Mouse (Mus musculus) MEL (cell line): ENCODE data around the gene Btg2. TPM values are rescaled to one million over a fixed set of nuclear protein-coding genes. Genes with fewer than 3 reads are reported as not detected.

ENCODE experiments used
- DNase-seq: peaks from one replicate; pipeline ENCODE4 v3.0.0; 2011; ENCODE audit warnings: low read depth, low spot score
- H3K27ac ChIP-seq: 2 replicates; pipeline ENCODE4 v1.5.1; 2012; ENCODE audit warnings: low read depth, mild to moderate bottlenecking, control low read depth, low read length, moderate library complexity; ENCODE audit not compliant: control insufficient read depth
- H3K27me3 ChIP-seq, 2 experiments: fragments of 150-350 bp in 1 of 2; sonication (generic) in 1 of 2; 2 replicates each; pipeline ENCODE4 v1.6.1; 2012; ENCODE audit warnings: low read length in 2 of 2, mild to moderate bottlenecking in 2 of 2, improper control_type of control experiment in 1 of 2, moderate library complexity in 1 of 2; ENCODE audit not compliant: insufficient read depth in 2 of 2, control insufficient read depth in 1 of 2
- H3K36me3 ChIP-seq, 2 experiments: 2 replicates each; pipeline ENCODE4 v1.6.1; 2012 to 2014; ENCODE audit warnings: low read length in 2 of 2, improper control_type of control experiment in 1 of 2, inconsistent platforms in 1 of 2, mild to moderate bottlenecking in 1 of 2; ENCODE audit not compliant: insufficient read depth in 2 of 2, control insufficient read depth in 1 of 2
- H3K4me1 ChIP-seq, 2 experiments: fragments of 150-350 bp in 1 of 2; sonication (generic) in 1 of 2; 2 replicates each; pipeline ENCODE4 v1.6.1; 2012; ENCODE audit warnings: low read length in 2 of 2, improper control_type of control experiment in 1 of 2, mild to moderate bottlenecking in 1 of 2; ENCODE audit not compliant: insufficient read depth in 2 of 2, control insufficient read depth in 1 of 2
- H3K4me3 ChIP-seq, 2 experiments: fragments of 150-350 bp in 1 of 2; sonication (generic) in 1 of 2; 2 replicates each; pipeline ENCODE4 v1.5.1; 2012; ENCODE audit warnings: low read depth in 2 of 2, low read length in 2 of 2, mild to moderate bottlenecking in 2 of 2, moderate library complexity in 2 of 2, control low read depth in 1 of 2, improper control_type of control experiment in 1 of 2; ENCODE audit not compliant: control insufficient read depth in 1 of 2, insufficient read depth in 1 of 2
- H3K79me2 ChIP-seq: 2 replicates; pipeline ENCODE4 v1.6.1; 2012; ENCODE audit warnings: mild to moderate bottlenecking, low read length, moderate library complexity; ENCODE audit not compliant: control insufficient read depth, poor library complexity, insufficient read depth
- H3K9ac ChIP-seq: 2 replicates; pipeline ENCODE4 v1.6.1; 2012; ENCODE audit warnings: low read depth, mild to moderate bottlenecking, control low read depth, low read length, moderate library complexity; ENCODE audit not compliant: control insufficient read depth, poor library complexity, severe bottlenecking
- H3K9me3 ChIP-seq: fragments of 150-350 bp; sonication (generic); replicated peaks from 2 replicates; pipeline ENCODE4 v1.6.1; 2012; ENCODE audit warnings: mild to moderate bottlenecking, low read length, improper control_type of control experiment, moderate library complexity; ENCODE audit not compliant: insufficient read depth
- CHD1 ChIP-seq: IDR thresholded peaks from 2 replicates; pipeline ENCODE4 v1.6.1; 2012; ENCODE audit warnings: low read depth, mild to moderate bottlenecking, inconsistent platforms, low read length, improper control_type of control experiment
- CTCF ChIP-seq, 3 experiments: IDR thresholded peaks in 2 of 3; conservative IDR thresholded peaks in 1 of 3; 2 replicates each; pipeline ENCODE4 v1.5.1; 2011 to 2012; ENCODE audit warnings: low read length in 3 of 3, low read depth in 2 of 3, mild to moderate bottlenecking in 2 of 3, improper control_type of control experiment in 1 of 3, inconsistent platforms in 1 of 3, mixed read lengths in 1 of 3, moderate library complexity in 1 of 3; ENCODE audit not compliant: control insufficient read depth in 1 of 3, insufficient read depth in 1 of 3, poor library complexity in 1 of 3, severe bottlenecking in 1 of 3
- E2F4 ChIP-seq: IDR thresholded peaks from 2 replicates; pipeline ENCODE4 v1.6.1; 2011; ENCODE audit warnings: low read depth, low read length, improper control_type of control experiment, borderline replicate concordance
- ELF1 ChIP-seq: IDR thresholded peaks from 2 replicates; pipeline ENCODE4 v1.6.1; 2014; ENCODE audit warnings: low read depth, mild to moderate bottlenecking, inconsistent platforms, low read length, improper control_type of control experiment, moderate library complexity
- ETS1 ChIP-seq: IDR thresholded peaks from 2 replicates; pipeline ENCODE4 v1.6.1; 2012; ENCODE audit warnings: low read depth, mild to moderate bottlenecking, inconsistent platforms, low read length, improper control_type of control experiment, moderate library complexity
- GABPA ChIP-seq: IDR thresholded peaks from 2 replicates; pipeline ENCODE4 v1.6.1; 2012; ENCODE audit warnings: low read depth, mild to moderate bottlenecking, inconsistent platforms, low read length, improper control_type of control experiment, moderate library complexity
- GATA1 ChIP-seq: IDR thresholded peaks from 2 replicates; pipeline ENCODE4 v1.6.1; 2011; ENCODE audit warnings: low read depth, low read length, improper control_type of control experiment
- MAFK ChIP-seq: IDR thresholded peaks from 2 replicates; pipeline ENCODE4 v1.6.1; 2011; ENCODE audit warnings: low read depth, mild to moderate bottlenecking, low read length, improper control_type of control experiment, borderline replicate concordance
- MAX ChIP-seq: IDR thresholded peaks from 2 replicates; pipeline ENCODE4 v1.6.1; 2011; ENCODE audit warnings: low read length, improper control_type of control experiment
- MXI1 ChIP-seq: IDR thresholded peaks from 2 replicates; pipeline ENCODE4 v1.6.1; 2011; ENCODE audit warnings: mild to moderate bottlenecking, low read depth, low read length, improper control_type of control experiment
- MYB ChIP-seq: IDR thresholded peaks from 2 replicates; pipeline ENCODE4 v1.6.1; 2011; ENCODE audit warnings: mild to moderate bottlenecking, low read depth, low read length, improper control_type of control experiment
- MYC ChIP-seq: IDR thresholded peaks from 2 replicates; pipeline ENCODE4 v1.6.1; 2011; ENCODE audit warnings: low read depth, mild to moderate bottlenecking, low read length, improper control_type of control experiment, moderate library complexity
- POLR2A ChIP-seq, 2 experiments: IDR thresholded peaks; 2 replicates each; pipeline ENCODE4 v1.6.1; 2011 to 2012; ENCODE audit warnings: low read length in 2 of 2, mild to moderate bottlenecking in 2 of 2, control low read depth in 1 of 2, improper control_type of control experiment in 1 of 2, low read depth in 1 of 2, moderate library complexity in 1 of 2; ENCODE audit not compliant: control insufficient read depth in 1 of 2, insufficient read depth in 1 of 2, poor library complexity in 1 of 2
- POLR2AphosphoS2 ChIP-seq: IDR thresholded peaks from 2 replicates; pipeline ENCODE4 v1.6.1; 2011; ENCODE audit warnings: low read length, improper control_type of control experiment
- SMC3 ChIP-seq: IDR thresholded peaks from 2 replicates; pipeline ENCODE4 v1.6.1; 2011; ENCODE audit warnings: low read depth, low read length, improper control_type of control experiment
- TAL1 ChIP-seq: IDR thresholded peaks from 2 replicates; pipeline ENCODE4 v1.6.1; 2012; ENCODE audit warnings: mild to moderate bottlenecking, inconsistent platforms, low read length, moderate library complexity, mixed read lengths
- TBP ChIP-seq: IDR thresholded peaks from 2 replicates; pipeline ENCODE4 v1.8.0; 2011; ENCODE audit warnings: low read depth, low read length, improper control_type of control experiment
- UBTF ChIP-seq: IDR thresholded peaks from 2 replicates; pipeline ENCODE4 v1.6.1; 2012; ENCODE audit warnings: low read depth, mild to moderate bottlenecking, inconsistent platforms, low read length, improper control_type of control experiment, moderate library complexity, borderline replicate concordance; ENCODE audit not compliant: insufficient read depth
- USF1 ChIP-seq: IDR thresholded peaks from 2 replicates; pipeline ENCODE4 v1.6.1; 2014; ENCODE audit warnings: low read depth, mild to moderate bottlenecking, inconsistent platforms, low read length, improper control_type of control experiment, moderate library complexity
- USF2 ChIP-seq, 2 experiments: IDR thresholded peaks; 2 replicates each; pipeline ENCODE4 v1.6.1; 2011 to 2012; ENCODE audit warnings: improper control_type of control experiment in 2 of 2, low read length in 2 of 2, borderline replicate concordance in 1 of 2, inconsistent platforms in 1 of 2, low read depth in 1 of 2, mild to moderate bottlenecking in 1 of 2; ENCODE audit not compliant: insufficient read depth in 1 of 2
- polyA plus RNA-seq, 2 experiments: library from polyadenylated mRNA; stranded (reverse) in 1 of 2; unstranded in 1 of 2; fragments of >175 nt in 1 of 2; fragments of >200 nt in 1 of 2; gene quantifications; 2 replicates each; pipeline versions ENCODE4 v1.2.1 to v1.2.4; 2012; ENCODE audit warnings: low replicate concordance in 2 of 2, low read depth in 1 of 2; ENCODE audit not compliant: insufficient read length in 2 of 2, insufficient read depth in 1 of 2, missing spikeins in 1 of 2
- total RNA-seq: library from RNA; depleted of rRNA; stranded (reverse); fragments of 300-350 nt; gene quantifications from 2 replicates; pipeline ENCODE4 v1.2.3, GENCODE M21; 2012

Btg2 gene
- total and polyA plus RNA-seq, 3 experiments = 2.1 to 3.6 TPM; not detected in 1

DNA sequence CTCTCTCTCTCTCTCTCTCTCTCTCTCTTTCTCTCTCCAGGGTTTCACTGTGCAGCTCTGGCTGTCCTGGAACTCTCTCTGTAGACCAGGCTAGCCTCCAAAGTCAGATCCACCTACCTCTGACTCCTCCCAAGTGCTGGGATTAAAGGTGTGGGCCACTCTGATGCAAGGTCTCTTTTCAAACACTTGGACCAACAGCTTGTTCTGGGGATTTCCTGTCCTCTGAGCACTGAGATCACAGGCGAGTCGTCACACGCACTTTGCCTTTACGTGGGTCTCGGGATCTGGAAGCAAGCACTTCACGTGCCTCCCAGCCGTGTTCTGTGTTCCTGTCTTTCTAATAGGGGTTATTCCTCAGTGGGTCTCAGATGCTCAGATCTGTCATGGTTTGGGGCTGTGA lies 35.1 kb upstream of the Btg2 start:
- Histone ChIP-seq H3K9ac (no peak overlapping the region), H3K79me2 (no peaks in the 10 kb centered on the region), H3K36me3 (peaks cover 0 to 2% of the 10 kb centered on the region in 2 experiments; a peak in 2 of 4 replicates), H3K4me3 (no peak overlapping the region), H3K9me3 (no peaks in the 10 kb centered on the region), H3K27me3 (peaks cover 8 to 13% of the 10 kb centered on the region in 2 experiments)
- DNase-seq = no peak
- TF ChIP-seq SMC3 = no peak
- no peak for TF ChIP-seq TBP
- no peak for TF ChIP-seq UBTF
- no peak for TF ChIP-seq POLR2A (IDR thresholded peaks at IDR 0.05; ENCODE audit: control insufficient read depth in 1 of 2, insufficient read depth in 1 of 2, low read depth in 1 of 2, low read length in 2 of 2, poor library complexity in 1 of 2)
- TF ChIP-seq, all 39 proteins: peak for 0
- peaks cover 0 to 5% of the 10 kb centered on the region in 2 experiments; a peak in 1 of 4 replicates for H3K4me1 ChIP-seq
- no peak overlapping the region for H3K27ac ChIP-seq

DNA sequence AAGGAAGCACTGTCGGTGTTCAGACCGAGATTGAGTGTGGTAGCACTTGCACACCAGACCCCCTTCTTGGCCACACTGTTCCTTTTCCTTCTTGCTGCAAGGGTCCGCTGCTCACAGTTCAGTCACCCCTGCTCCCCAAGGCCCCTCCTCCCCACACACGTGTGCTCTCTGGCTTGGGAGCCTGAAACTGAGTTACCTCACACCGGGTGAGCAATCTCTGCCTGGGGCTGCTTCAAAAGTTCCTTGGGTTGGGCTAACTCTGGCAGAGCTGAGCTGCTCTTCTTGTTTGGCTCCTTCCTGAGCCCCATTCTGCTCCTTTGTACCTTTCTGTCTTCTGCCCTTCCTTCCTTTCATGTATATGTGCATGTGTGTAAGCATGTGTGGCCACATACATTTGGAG lies 34.6 kb upstream of the Btg2 start:
- peaks cover 0 to 2% of the 10 kb centered on the region in 2 experiments; a peak in 2 of 4 replicates for H3K36me3 ChIP-seq
- peaks cover 0 to 5% of the 10 kb centered on the region in 2 experiments; a peak in 1 of 4 replicates for H3K4me1 ChIP-seq
- H3K4me3 ChIP-seq = no peak overlapping the region
- no peaks in the 10 kb centered on the region for H3K9me3 ChIP-seq
- no peak for TF ChIP-seq CHD1
- no peak for TF ChIP-seq CTCF (IDR thresholded peaks at IDR 0.05 in 2 of 3, conservative IDR thresholded peaks at IDR 0.05 in 1 of 3; ENCODE audit: control insufficient read depth in 1 of 3, insufficient read depth in 1 of 3, low read depth in 2 of 3, low read length in 3 of 3, poor library complexity in 1 of 3, severe bottlenecking in 1 of 3)
- TF ChIP-seq ETS1 = no peak
- no peak for TF ChIP-seq TAL1
- TF ChIP-seq MYC = no peak
- no peak for TF ChIP-seq GABPA
- TF ChIP-seq POLR2A (IDR thresholded peaks at IDR 0.05; ENCODE audit: control insufficient read depth in 1 of 2, insufficient read depth in 1 of 2, low read depth in 1 of 2, low read length in 2 of 2, poor library complexity in 1 of 2) = no peak
- TF ChIP-seq MXI1 = no peak
- no peak for TF ChIP-seq E2F4
- TF ChIP-seq MYB = no peak
- no peak for TF ChIP-seq POLR2AphosphoS2
- TF ChIP-seq USF2 (IDR thresholded peaks at IDR 0.05; ENCODE audit: borderline replicate concordance in 1 of 2, insufficient read depth in 1 of 2, low read depth in 1 of 2, low read length in 2 of 2) = no peak
- no peak for TF ChIP-seq TBP
- no peak for TF ChIP-seq MAX
- TF ChIP-seq UBTF = no peak
- no peak for TF ChIP-seq MAFK
- no peak for TF ChIP-seq USF1
- TF ChIP-seq ELF1 = no peak
- TF ChIP-seq SMC3 = no peak
- TF ChIP-seq GATA1 = no peak
- H3K27ac ChIP-seq = no peak overlapping the region
- H3K9ac ChIP-seq = no peak overlapping the region
- H3K27me3 ChIP-seq = peaks cover 8 to 13% of the 10 kb centered on the region in 2 experiments
- H3K79me2 ChIP-seq = no peaks in the 10 kb centered on the region
- no peak for DNase-seq
